In genomic region chr13:102900083-102900420, GRCm38 (mm10) we compare ENCODE assay signal across 24 mouse cellular contexts.
DNase-seq lines count a peak whose midpoint lies in the region; ATAC-seq and TF ChIP-seq lines count a peak whose summit lies in the region.
"Had no signal": no experiment of that assay in that cellular context is flagged by ENCODE, and none has a peak within 500 bp of the region (broad histone marks: within the 10 kb centered on the region; RNA-seq: fewer than 3 reads in every experiment).

No protein-coding gene starts in this region.

- no peak for TF ChIP-seq RAD21 in CH12.LX (IDR thresholded peaks at IDR 0.05; ENCODE audit: low read depth, low read length)

- in situ Hi-C loops in CH12.LX (cut with MboI; ENCODE audit: low pct_ligation_motif_present, low pct_unique_long_range_greater_than_20kb, low sequenced_read_pairs) = loop anchor here (10.0 kb wide), 2 partner anchors 55 to 205 kb away; partner anchors contain the start of gene Cd180

- DNase-seq in gastrocnemius, adult 2 months = no peak
- DNase-seq in gastrocnemius, postnatal 4 days (ENCODE audit: low spot score in 2 of 2) = no peak
- DNase-seq in lung, adult 2 months = no peak
- no peak for DNase-seq in CH12.LX (ENCODE audit: extremely low read depth)
- DNase-seq in right cerebral cortex, postnatal 4 days = no peak
- no peak for DNase-seq in kidney, adult 8-10 months
- DNase-seq: cerebellum, adult 2 months; cerebellum, postnatal 14 days; gastrocnemius, postnatal 36 days; kidney, postnatal 14 days; thymus, adult 2 months; thymus, postnatal 36 days had no signal

- 22% methylated on average over 2 of the region's 2 CpGs for WGBS in lung, embryonic 16.5 days
- WGBS in lung, adult 2 months = 53% methylated on average over 2 of the region's 2 CpGs
- WGBS in stomach, embryonic 16.5 days = 48% methylated on average over 2 of the region's 2 CpGs

- no peak for TF ChIP-seq CTCF in gastrocnemius, adult 2 months (IDR thresholded peaks at IDR 0.05)
- no peak for TF ChIP-seq CTCF in lung, adult 2 months (IDR thresholded peaks at IDR 0.05; ENCODE audit: insufficient read depth, low read length)
- TF ChIP-seq CTCF in CH12.LX (conservative IDR thresholded peaks at IDR 0.05 in 1 of 2, IDR thresholded peaks at IDR 0.05 in 1 of 2; ENCODE audit: low read depth in 2 of 2, low read length in 2 of 2) = no peak

- dilution Hi-C loops in CH12.LX (cut with MboI; ENCODE audit: extremely low pct_ligation_motif_present, extremely low pct_unique_long_range_greater_than_20kb, low sequenced_read_pairs) = no loop called here

- ATAC-seq in lung, embryonic 16.5 days (ENCODE audit: low read depth) = no peak
- ATAC-seq in stomach, embryonic 16.5 days (ENCODE audit: insufficient read depth, low FRiP score) = no peak
- ATAC-seq: forebrain, embryonic 13.5 days; intestine, postnatal 0 days; midbrain, embryonic 16.5 days had no signal

- peak overlapping the region; percentile 51; the same call in 1 of the 2 replicates for H3K4me3 ChIP-seq in gastrocnemius, adult 2 months
- no peak overlapping the region for H3K4me3 ChIP-seq in lung, embryonic 16.5 days (ENCODE audit: low read length)
- no peak overlapping the region for H3K4me3 ChIP-seq in lung, adult 2 months (replicated peaks; ENCODE audit: extremely low read depth, low read depth, low read length)
- H3K4me3 ChIP-seq in CH12.LX (replicated peaks in 1 of 3; ENCODE audit: low read depth in 2 of 3, low read length in 2 of 3, poor library complexity in 1 of 3) = no peak overlapping the region
- no peak overlapping the region for H3K4me3 ChIP-seq in stomach, embryonic 16.5 days (replicated peaks; ENCODE audit: low read length)
- H3K4me3 ChIP-seq: embryonic facial prominence, embryonic 10.5 days; embryonic facial prominence, embryonic 15.5 days; forebrain, embryonic 13.5 days; limb, embryonic 12.5 days; liver, embryonic 15.5 days; neural tube, embryonic 13.5 days had no signal

- H3K4me2 ChIP-seq in lung, embryonic 16.5 days (ENCODE audit: low read depth, low read length) = no peak overlapping the region
- H3K4me2 ChIP-seq in CH12.LX (ENCODE audit: insufficient read depth, low read depth, poor library complexity, severe bottlenecking) = peak overlapping the region; percentile 93
- H3K4me2 ChIP-seq in stomach, embryonic 16.5 days (ENCODE audit: low read depth, low read length) = no peak overlapping the region
- H3K4me2 ChIP-seq: embryonic facial prominence, embryonic 15.5 days; forebrain, embryonic 13.5 days; hindbrain, embryonic 14.5 days; limb, embryonic 12.5 days; liver, embryonic 15.5 days; midbrain, embryonic 11.5 days; neural tube, embryonic 13.5 days had no signal

- TF ChIP-seq EP300 in CH12.LX (IDR thresholded peaks at IDR 0.05; ENCODE audit: low read length) = no peak

- H3K79me2 ChIP-seq in CH12.LX (replicated peaks; ENCODE audit: control insufficient read depth, extremely low read depth, insufficient read depth, poor library complexity, severe bottlenecking) = peaks cover 58% of the 10 kb centered on the region

- H3K9ac ChIP-seq in lung, embryonic 16.5 days (ENCODE audit: low read length) = no peak overlapping the region; the same call in 1 of the 2 replicates
- peak overlapping the region; percentile 7; the same call in 1 of the 2 replicates for H3K9ac ChIP-seq in CH12.LX (ENCODE audit: insufficient read depth, low read depth)
- no peak overlapping the region for H3K9ac ChIP-seq in stomach, embryonic 16.5 days (ENCODE audit: low read length)
- H3K9ac ChIP-seq: embryonic facial prominence, embryonic 15.5 days; forebrain, embryonic 13.5 days; hindbrain, embryonic 14.5 days; limb, embryonic 12.5 days; liver, embryonic 15.5 days; neural tube, embryonic 13.5 days had no signal

- no peaks in the 10 kb centered on the region for H3K36me3 ChIP-seq in lung, embryonic 16.5 days (ENCODE audit: control insufficient read depth, insufficient read depth, low read length)
- peaks cover 0 to 2% of the 10 kb centered on the region in 2 experiments for H3K36me3 ChIP-seq in CH12.LX (replicated peaks in 1 of 2; ENCODE audit: control insufficient read depth in 1 of 2, insufficient read depth in 1 of 2, low read length in 1 of 2)
- H3K36me3 ChIP-seq in stomach, embryonic 16.5 days (ENCODE audit: control insufficient read depth, insufficient read depth, low read length) = no peaks in the 10 kb centered on the region
- H3K36me3 ChIP-seq: embryonic facial prominence, embryonic 10.5 days; embryonic facial prominence, embryonic 15.5 days; limb, embryonic 12.5 days; liver, embryonic 15.5 days; neural tube, embryonic 13.5 days had no signal

- H3K4me1 ChIP-seq in lung, embryonic 16.5 days (replicated peaks; ENCODE audit: control insufficient read depth, insufficient read depth, low read length) = peaks cover 43% of the 10 kb centered on the region
- H3K4me1 ChIP-seq in lung, adult 2 months (ENCODE audit: control insufficient read depth, insufficient read depth, low read length) = peaks cover 29% of the 10 kb centered on the region
- peaks cover 31 to 80% of the 10 kb centered on the region in 2 experiments for H3K4me1 ChIP-seq in CH12.LX (ENCODE audit: control insufficient read depth in 1 of 2, insufficient read depth in 2 of 2)
- H3K4me1 ChIP-seq in stomach, embryonic 16.5 days (ENCODE audit: control insufficient read depth, insufficient read depth, low read length) = peaks cover 53% of the 10 kb centered on the region

- no peaks in the 10 kb centered on the region for H3K9me3 ChIP-seq in lung, embryonic 16.5 days (ENCODE audit: control insufficient read depth, low read length)
- H3K9me3 ChIP-seq in CH12.LX (replicated peaks; ENCODE audit: low read length) = no peaks in the 10 kb centered on the region
- no peaks in the 10 kb centered on the region for H3K9me3 ChIP-seq in stomach, embryonic 16.5 days (replicated peaks; ENCODE audit: control insufficient read depth, low read length)
- H3K9me3 ChIP-seq: embryonic facial prominence, embryonic 10.5 days; embryonic facial prominence, embryonic 15.5 days; forebrain, embryonic 13.5 days; limb, embryonic 12.5 days; liver, embryonic 15.5 days; neural tube, embryonic 13.5 days had no signal

- peak overlapping the region; percentile 87 for H3K27ac ChIP-seq in gastrocnemius, adult 2 months
- peak overlapping the region; percentile 12; the same call in 1 of the 2 replicates for H3K27ac ChIP-seq in lung, embryonic 16.5 days (ENCODE audit: low read length)
- H3K27ac ChIP-seq in CH12.LX (ENCODE audit: insufficient read depth, low read depth) = peak overlapping the region; percentile 54
- H3K27ac ChIP-seq in stomach, embryonic 16.5 days (ENCODE audit: low read length) = peak overlapping the region; percentile 86
- H3K27ac ChIP-seq: embryonic facial prominence, embryonic 10.5 days; forebrain, embryonic 13.5 days; hindbrain, embryonic 14.5 days; limb, embryonic 12.5 days; liver, embryonic 15.5 days; neural tube, embryonic 13.5 days had no signal

- TF ChIP-seq POLR2A in lung, adult 2 months (IDR thresholded peaks at IDR 0.05; ENCODE audit: borderline replicate concordance, extremely low read depth, low read depth, low read length) = no peak
- no peak for TF ChIP-seq POLR2A in CH12.LX (IDR thresholded peaks at IDR 0.05; ENCODE audit: low read depth, low read length)

- no peaks in the 10 kb centered on the region for H3K27me3 ChIP-seq in lung, embryonic 16.5 days (ENCODE audit: control insufficient read depth, insufficient read depth, low read depth, low read length)
- H3K27me3 ChIP-seq in CH12.LX (replicated peaks) = no peaks in the 10 kb centered on the region
- H3K27me3 ChIP-seq in stomach, embryonic 16.5 days (ENCODE audit: control insufficient read depth, insufficient read depth, low read length) = no peaks in the 10 kb centered on the region
- H3K27me3 ChIP-seq: embryonic facial prominence, embryonic 15.5 days; forebrain, embryonic 13.5 days; limb, embryonic 12.5 days; liver, embryonic 15.5 days; neural tube, embryonic 13.5 days had no signal

- intact Hi-C loops in gastrocnemius, adult 2 months (cut with DNase I) = no loop called here

TF ChIP-seq in CH12.LX, 34 proteins besides CTCF, POLR2A, EP300 and RAD21:
- no peak for TF ChIP-seq POLR2AphosphoS2 (IDR thresholded peaks at IDR 0.05; ENCODE audit: low read depth, low read length)
- TF ChIP-seq SIN3A (IDR thresholded peaks at IDR 0.05; ENCODE audit: low read length) = no peak
- no peak for TF ChIP-seq KAT2A (IDR thresholded peaks at IDR 0.05; ENCODE audit: insufficient replicate concordance, low read length)
- TF ChIP-seq USF1 (IDR thresholded peaks at IDR 0.05; ENCODE audit: low read depth, low read length) = no peak
- TF ChIP-seq MYC (IDR thresholded peaks at IDR 0.05; ENCODE audit: low read depth, low read length) = no peak

Comparison
In these comparisons a context has a peak if more than half of its experiments do, and no peak if none do; other contexts are left out.
1. H3K27ac ChIP-seq: peak in every context shown above with its lines; median percentile 87 in gastrocnemius, adult 2 months; 86 in stomach, embryonic 16.5 days; 54 in CH12.LX; 12 in lung, embryonic 16.5 days.